Mouse (Mus musculus) intestine, postnatal 0 days (tissue): Measurements from ENCODE around the gene Uox. TPM values are rescaled to one million over a fixed set of nuclear protein-coding genes. Genes with fewer than 3 reads are reported as not detected.

Experiments used
- ATAC-seq: fragments of 200-750 bp; cut with Nextera tagmentation; 2 replicates; pipeline ENCODE4 v1.8.0; 2017; ENCODE audit warnings: mild to moderate bottlenecking, moderate TSS enrichment, moderate library complexity
- H3K27ac ChIP-seq: fragments of 300-500 bp; sonication (generic); 2 replicates; pipeline ENCODE4 v1.5.1; 2014; ENCODE audit warnings: mild to moderate bottlenecking, low read depth, low read length, moderate library complexity
- H3K27me3 ChIP-seq: fragments of 300-500 bp; sonication (generic); replicated peaks from 2 replicates; pipeline ENCODE4 v1.6.1; 2014; ENCODE audit warnings: low read length, mixed read lengths; ENCODE audit not compliant: control insufficient read depth, insufficient read depth
- H3K36me3 ChIP-seq: fragments of 300-500 bp; sonication (generic); 2 replicates; pipeline ENCODE4 v1.6.1; 2014; ENCODE audit warnings: mild to moderate bottlenecking, moderate library complexity; ENCODE audit not compliant: control insufficient read depth, insufficient read depth
- H3K4me1 ChIP-seq: fragments of 300-500 bp; sonication (generic); replicated peaks from 2 replicates; pipeline ENCODE4 v1.6.1; 2014; ENCODE audit warnings: antibody characterized with exemption, low read length, mixed read lengths; ENCODE audit not compliant: control insufficient read depth, insufficient read depth
- H3K4me2 ChIP-seq: fragments of 300-500 bp; sonication (generic); replicated peaks from 2 replicates; pipeline ENCODE4 v1.6.1; 2014; ENCODE audit warnings: low read depth, mild to moderate bottlenecking, moderate library complexity
- H3K4me3 ChIP-seq: fragments of 300-500 bp; sonication (generic); 2 replicates; pipeline ENCODE4 v1.5.1; 2014; ENCODE audit warnings: low read depth, low read length
- H3K9ac ChIP-seq: fragments of 300-500 bp; sonication (generic); 2 replicates; pipeline ENCODE4 v1.6.1; 2014; ENCODE audit warnings: mild to moderate bottlenecking, low read depth, low read length
- H3K9me3 ChIP-seq: fragments of 300-500 bp; sonication (generic); 2 replicates; pipeline ENCODE4 v1.6.1; 2016; ENCODE audit warnings: mixed run types; ENCODE audit not compliant: control insufficient read depth
- CTCF ChIP-seq: sonication (generic); IDR thresholded peaks from 2 replicates; pipeline ENCODE4 v1.5.1; 2016; ENCODE audit warnings: low read depth, mild to moderate bottlenecking, control low read depth, antibody characterized with exemption, moderate library complexity
- WGBS: fragments of 180-500 bp; shearing (Covaris S2); extraction: QIAGEN DNeasy Blood & Tissue Kit; methylation state at CpG from one replicate; pipeline ENCODE4 v1.1.7; 2014; 5-methylcytosine and 5-hydroxymethylcytosine counted together
- polyA plus RNA-seq: library from polyadenylated mRNA; unstranded; fragments of >200 nt; fragmentation: Nextera tagmentation; extraction: Ambion mirVana; gene quantifications from 2 replicates; pipeline ENCODE4 v1.2.1, GENCODE M21; 2015

Uox gene
- polyA plus RNA-seq, 1 experiment from 2014 or later: 0.10 TPM

- H3K9me3 ChIP-seq: no peaks in the 10 kb centered on the region
- peak overlapping the region; percentile 27; the same call in 1 of the 2 replicates for H3K4me3 ChIP-seq
- H3K9ac ChIP-seq: no peak overlapping the region
- 55% methylated on average over 8 of the region's 8 CpGs for WGBS
- no peaks in the 10 kb centered on the region for H3K36me3 ChIP-seq
- peaks cover 3% of the 10 kb centered on the region; the same call in 1 of the 2 replicates for H3K4me1 ChIP-seq
- no peak for TF ChIP-seq CTCF
- peak overlapping the region; percentile 65 for H3K4me2 ChIP-seq
- H3K27ac ChIP-seq: no peak overlapping the region
- H3K27me3 ChIP-seq: no peaks in the 10 kb centered on the region; the same call in 1 of the 2 replicates
- no peak for ATAC-seq
Observed at GRCm38 (mm10) chr3:146681696-146682095, 111.5 kb downstream of the Uox start.

Other genes starting within 250 kb of the Uox start
- gene Ssx2ip, start 165.8 kb upstream of the Uox start, polyA plus RNA-seq: 31.1 TPM in 2 replicates
- gene Ctbs, start 120.6 kb upstream of the Uox start, polyA plus RNA-seq: 8.1 and 8.3 TPM in 2 replicates
- gene Spata1, start 70.7 kb upstream of the Uox start, polyA plus RNA-seq: 1.3 and 1.9 TPM in 2 replicates
- gene Gng5, start 70.6 kb upstream of the Uox start, polyA plus RNA-seq: 1,062 and 1,144 TPM in 2 replicates
- gene Rpf1, start 49.0 kb upstream of the Uox start, polyA plus RNA-seq: 28.1 TPM in 2 replicates
- not detected in 2 replicates for gene Dnase2b, start 45.2 kb downstream of the Uox start, polyA plus RNA-seq
- not detected in 2 replicates for gene 4930503B20Rik, start 80.9 kb downstream of the Uox start, polyA plus RNA-seq
- 0.07 and 0.14 TPM in 2 replicates for gene Samd13, start 115.2 kb downstream of the Uox start, polyA plus RNA-seq
- gene Prkacb, start 242.6 kb downstream of the Uox start, polyA plus RNA-seq: 25.3 and 27.0 TPM in 2 replicates